In the genomic region with DNA sequence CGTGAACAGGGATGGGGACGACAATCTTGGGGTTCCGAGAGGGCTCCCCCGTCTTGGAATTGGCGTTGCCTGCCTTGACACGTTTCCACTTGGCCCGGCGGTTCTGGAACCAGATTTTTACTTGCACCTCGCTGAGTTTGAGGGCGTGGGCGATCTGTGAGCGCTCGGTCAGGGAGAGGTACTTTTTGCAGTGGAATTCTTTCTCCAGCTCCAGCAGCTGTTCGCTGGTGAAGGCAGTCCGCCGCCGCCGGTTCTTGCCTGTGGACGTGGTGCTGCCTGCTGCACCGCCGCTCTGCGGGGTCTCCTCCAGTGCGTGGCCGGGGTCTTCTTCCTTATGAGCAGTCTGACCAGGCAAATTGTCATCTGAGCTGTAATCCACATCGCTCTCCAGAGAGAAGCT, we compare ENCODE assay signal across 10 mouse cellular contexts. TPM values are rescaled to one million over a fixed set of nuclear protein-coding genes. Genes with fewer than 3 reads are reported as not detected.
DNase-seq lines count a peak whose midpoint lies in the region; ATAC-seq lines count a peak whose summit lies in the region.
"Had no signal": no experiment of that assay in that cellular context is flagged by ENCODE, and none has a peak within 500 bp of the region (broad histone marks: within the 10 kb centered on the region; RNA-seq: fewer than 3 reads in every experiment).

No protein-coding gene starts in this region.

- no peak overlapping the region for H3K9ac ChIP-seq in heart, embryonic 14.5 days (ENCODE audit: low read length)
- peak overlapping the region; percentile 64 for H3K9ac ChIP-seq in hindbrain, embryonic 14.5 days
- peak overlapping the region; percentile 60 for H3K9ac ChIP-seq in midbrain, embryonic 13.5 days (replicated peaks)

- no peak for DNase-seq in heart, adult 18-20 months
- DNase-seq in hindbrain, embryonic 14.5 days (ENCODE audit: low spot score), result no peak
- no peak for DNase-seq in layer of hippocampus, adult 9-10 months (ENCODE audit: low spot score)
- DNase-seq in thymus, postnatal 14 days, result no peak
- no peak for DNase-seq in ovary, postnatal 36 days (ENCODE audit: low spot score)
- DNase-seq: lung, postnatal 4 days; right cerebral cortex, postnatal 14 days had no signal

- no peaks in the 10 kb centered on the region for H3K9me3 ChIP-seq in heart, embryonic 14.5 days (ENCODE audit: control insufficient read depth, low read length)
- no peaks in the 10 kb centered on the region for H3K9me3 ChIP-seq in hindbrain, embryonic 14.5 days (ENCODE audit: control insufficient read depth, low read length)
- no peaks in the 10 kb centered on the region for H3K9me3 ChIP-seq in midbrain, embryonic 13.5 days

- peaks cover 6 to 30% of the 10 kb centered on the region in 2 experiments; a peak in 3 of 4 replicates for H3K4me1 ChIP-seq in heart, embryonic 14.5 days (ENCODE audit: control insufficient read depth in 2 of 2, insufficient read depth in 2 of 2, low read length in 2 of 2)
- 0 out of 2 replicates have a peak, but pooled peaks cover 7% of the 10 kb centered on the region for H3K4me1 ChIP-seq in brown adipose tissue, adult 24 weeks (ENCODE audit: control insufficient read depth, insufficient read depth, insufficient read length, low read length)
- peaks cover 21% of the 10 kb centered on the region for H3K4me1 ChIP-seq in hindbrain, embryonic 14.5 days (replicated peaks; ENCODE audit: control insufficient read depth, insufficient read depth, low read length)
- H3K4me1 ChIP-seq in midbrain, embryonic 13.5 days (replicated peaks), result peaks cover 73% of the 10 kb centered on the region

- H3K36me3 ChIP-seq in heart, embryonic 14.5 days (ENCODE audit: control insufficient read depth, insufficient read depth, low read length), result no peaks in the 10 kb centered on the region
- no peaks in the 10 kb centered on the region for H3K36me3 ChIP-seq in hindbrain, embryonic 14.5 days (replicated peaks; ENCODE audit: control insufficient read depth, insufficient read depth)
- H3K36me3 ChIP-seq in midbrain, embryonic 13.5 days, result no peaks in the 10 kb centered on the region

- peak overlapping the region in 1 of 2 experiments; percentile 22; a peak in 3 of 4 replicates for H3K4me3 ChIP-seq in heart, embryonic 14.5 days (ENCODE audit: control insufficient read depth in 1 of 2, insufficient read depth in 1 of 2, low read depth in 1 of 2, low read length in 2 of 2)
- H3K4me3 ChIP-seq in brown adipose tissue, adult 24 weeks (ENCODE audit: insufficient read depth, low read depth, low read length), result 0 out of 2 replicates have a peak overlapping the region, but pooled peaks have one; percentile 6
- H3K4me3 ChIP-seq in hindbrain, embryonic 14.5 days (replicated peaks; ENCODE audit: low read length), result peak overlapping the region; percentile 45
- peak overlapping the region; percentile 44 for H3K4me3 ChIP-seq in midbrain, embryonic 13.5 days (replicated peaks)

- WGBS in heart, embryonic 14.5 days, result 5% methylated on average over 25 of the region's 25 CpGs
- WGBS in hindbrain, embryonic 14.5 days, result 6% methylated on average over 25 of the region's 25 CpGs
- WGBS in midbrain, embryonic 13.5 days, result 3% methylated on average over 25 of the region's 25 CpGs

- H3K27me3 ChIP-seq in heart, embryonic 14.5 days (ENCODE audit: control insufficient read depth, insufficient read depth, low read length), result peaks cover 100% of the 10 kb centered on the region
- peaks cover 70% of the 10 kb centered on the region for H3K27me3 ChIP-seq in hindbrain, embryonic 14.5 days (ENCODE audit: control insufficient read depth, insufficient read depth, low read length)
- H3K27me3 ChIP-seq in midbrain, embryonic 13.5 days, result peaks cover 100% of the 10 kb centered on the region

- H3K27ac ChIP-seq in heart, embryonic 14.5 days (replicated peaks in 1 of 2; ENCODE audit: control insufficient read depth in 1 of 2, insufficient read depth in 1 of 2, low read depth in 2 of 2, low read length in 2 of 2), result no peak overlapping the region
- no peak overlapping the region for H3K27ac ChIP-seq in brown adipose tissue, adult 24 weeks (replicated peaks; ENCODE audit: low read depth, low read length)
- peak overlapping the region; percentile 78 for H3K27ac ChIP-seq in hindbrain, embryonic 14.5 days
- H3K27ac ChIP-seq in midbrain, embryonic 13.5 days, result no peak overlapping the region

- H3K4me2 ChIP-seq in heart, embryonic 14.5 days (ENCODE audit: low read length), result peak overlapping the region; percentile 37
- peak overlapping the region; percentile 61 for H3K4me2 ChIP-seq in hindbrain, embryonic 14.5 days (replicated peaks)
- peak overlapping the region; percentile 33 for H3K4me2 ChIP-seq in midbrain, embryonic 13.5 days (replicated peaks)

- ATAC-seq in heart, embryonic 14.5 days (ENCODE audit: insufficient number of reproducible peaks, insufficient read depth, low FRiP score, low read depth), result no peak
- no peak for ATAC-seq in hindbrain, embryonic 14.5 days (ENCODE audit: low FRiP score)
- no peak for ATAC-seq in midbrain, embryonic 13.5 days

RNA-seq across cellular contexts. Expression of a gene that starts 2.3 kb away (rescaled TPM):
- 0.12 and 0.27 TPM in 2 replicates for polyA plus RNA-seq in heart, embryonic 14.5 days (2014; fragmentation: Nextera tagmentation; extraction: Ambion mirVana)
- not detected for total RNA-seq in heart, adult 18-20 months (2021)
- polyA plus RNA-seq in brown adipose tissue, adult 24 weeks (2012; ENCODE audit: insufficient read depth, insufficient read length, missing spikeins), result not detected in 2 replicates
- 40.6 and 41.6 TPM in 2 replicates for polyA plus RNA-seq in hindbrain, embryonic 14.5 days (2014; fragmentation: Nextera tagmentation; extraction: Ambion mirVana)
- polyA plus RNA-seq in midbrain, embryonic 13.5 days (2015; fragmentation: Nextera tagmentation; extraction: Ambion mirVana), result 33.3 and 72.3 TPM in 2 replicates

Comparison
In these comparisons a context has a peak if more than half of its experiments do, and no peak if none do; other contexts are left out.
1. RNA of a gene that starts 2.3 kb away (polyA plus RNA-seq): 40.6 to 41.6 TPM in hindbrain, embryonic 14.5 days and 33.3 to 72.3 TPM in midbrain, embryonic 13.5 days; 0.12 to 0.27 TPM in heart, embryonic 14.5 days and not detected in brown adipose tissue, adult 24 weeks; every median in the first group is over 10 times any median in the second.
2. Peak in every context shown above with its lines, with median percentiles within 50 percentile points of each other: H3K4me2 ChIP-seq.